Mouse (Mus musculus): Measurements from ENCODE around the gene Efcab10. TPM values are rescaled to one million over a fixed set of nuclear protein-coding genes. Genes with fewer than 3 reads are reported as not detected.

Efcab10 gene
- total and polyA plus RNA-seq, 3 experiments: 0.37 TPM; not detected in 2

- no peaks in the 10 kb centered on the region for H3K27me3 ChIP-seq (ENCODE audit: control insufficient read depth, insufficient read depth, low read length)
- no peak for DNase-seq
- H3K4me1 ChIP-seq (ENCODE audit: control insufficient read depth, insufficient read depth, low read length): no peaks in the 10 kb centered on the region
- H3K36me3 ChIP-seq (ENCODE audit: control insufficient read depth, insufficient read depth, low read length): no peaks in the 10 kb centered on the region
- intact Hi-C loops (cut with DNase I): no loop called here
- no peaks in the 10 kb centered on the region for H3K79me2 ChIP-seq (replicated peaks; ENCODE audit: control insufficient read depth, insufficient read depth, low read length)
- TF ChIP-seq EP300 (IDR thresholded peaks at IDR 0.05; ENCODE audit: insufficient read depth, low read depth, low read length) (no peak), CTCF (IDR thresholded peaks at IDR 0.05) (no peak), POLR2A (IDR thresholded peaks at IDR 0.05; ENCODE audit: insufficient read depth, low read depth, low read length) (no peak)
- no peak overlapping the region for H3K4me3 ChIP-seq
- H3K9ac ChIP-seq (ENCODE audit: low read depth, low read length): no peak overlapping the region
- H3K27ac ChIP-seq: no peak overlapping the region
- WGBS: 37% methylated on average over 6 of the region's 6 CpGs
Observed at GRCm38 (mm10) chr12:33405398-33406026, 10.9 kb downstream of the Efcab10 start.

GRCm38 (mm10) chr12:33411580-33412151 is 17.0 kb downstream of the Efcab10 start:
- no peaks in the 10 kb centered on the region for H3K27me3 ChIP-seq (ENCODE audit: control insufficient read depth, insufficient read depth, low read length)
- TF ChIP-seq CTCF (IDR thresholded peaks at IDR 0.05) (peak; percentile 62), EP300 (IDR thresholded peaks at IDR 0.05; ENCODE audit: insufficient read depth, low read depth, low read length) (no peak), POLR2A (IDR thresholded peaks at IDR 0.05; ENCODE audit: insufficient read depth, low read depth, low read length) (no peak)
- no peaks in the 10 kb centered on the region for H3K36me3 ChIP-seq (ENCODE audit: control insufficient read depth, insufficient read depth, low read length)
- intact Hi-C loops (cut with DNase I): no loop called here
- DNase-seq: no peak
- H3K27ac ChIP-seq: no peak overlapping the region
- no peaks in the 10 kb centered on the region for H3K79me2 ChIP-seq (replicated peaks; ENCODE audit: control insufficient read depth, insufficient read depth, low read length)
- H3K4me3 ChIP-seq: no peak overlapping the region
- H3K9ac ChIP-seq (ENCODE audit: low read depth, low read length): no peak overlapping the region
- 46% methylated on average over 6 of the region's 6 CpGs for WGBS
- no peaks in the 10 kb centered on the region for H3K4me1 ChIP-seq (ENCODE audit: control insufficient read depth, insufficient read depth, low read length)

- Histone ChIP-seq H3K4me1 (ENCODE audit: control insufficient read depth, insufficient read depth, low read length) (no peaks in the 10 kb centered on the region), H3K27ac (no peak overlapping the region), H3K36me3 (ENCODE audit: control insufficient read depth, insufficient read depth, low read length) (no peaks in the 10 kb centered on the region), H3K4me3 (no peak overlapping the region), H3K9ac (ENCODE audit: low read depth, low read length) (no peak overlapping the region), H3K79me2 (replicated peaks; ENCODE audit: control insufficient read depth, insufficient read depth, low read length) (no peaks in the 10 kb centered on the region), H3K27me3 (ENCODE audit: control insufficient read depth, insufficient read depth, low read length) (no peaks in the 10 kb centered on the region)
- intact Hi-C loops (cut with DNase I): loop anchor here (1.0 kb wide), 1 partner anchor 35 kb away; no protein-coding TSS in a partner anchor
- WGBS: 27% methylated on average over 3 of the region's 3 CpGs
- peak; percentile 65 for TF ChIP-seq CTCF (IDR thresholded peaks at IDR 0.05)
- TF ChIP-seq POLR2A (IDR thresholded peaks at IDR 0.05; ENCODE audit: insufficient read depth, low read depth, low read length): no peak
- no peak for DNase-seq
Observed at GRCm38 (mm10) chr12:33424329-33424728, 29.7 kb downstream of the Efcab10 start.

GRCm38 (mm10) chr12:33427293-33427692 is 32.6 kb downstream of the Efcab10 start:
- WGBS: 26% methylated on average over 3 of the region's 3 CpGs
- no peak overlapping the region for H3K27ac ChIP-seq
- intact Hi-C loops (cut with DNase I): loop anchor here (5.0 kb wide), 1 partner anchor 400 kb away; no protein-coding TSS in a partner anchor

GRCm38 (mm10) chr12:33427726-33428125 is 33.1 kb downstream of the Efcab10 start:
- peaks cover 2% of the 10 kb centered on the region; the same call in 1 of the 2 replicates for H3K36me3 ChIP-seq (ENCODE audit: control insufficient read depth, insufficient read depth, low read length)
- whole genome bisulfite sequencing: 73% methylated on average over 2 of the region's 2 CpGs
- H3K4me1 ChIP-seq (ENCODE audit: control insufficient read depth, insufficient read depth, low read length): no peaks in the 10 kb centered on the region; the same call in 1 of the 2 replicates
- no peak overlapping the region for H3K9ac ChIP-seq (ENCODE audit: low read depth, low read length)
- H3K27me3 ChIP-seq (ENCODE audit: control insufficient read depth, insufficient read depth, low read length): no peaks in the 10 kb centered on the region
- TF ChIP-seq EP300 (IDR thresholded peaks at IDR 0.05; ENCODE audit: insufficient read depth, low read depth, low read length): no peak
- no peak for DNase-seq
- H3K79me2 ChIP-seq (replicated peaks; ENCODE audit: control insufficient read depth, insufficient read depth, low read length): no peaks in the 10 kb centered on the region; the same call in 1 of the 2 replicates
- H3K4me3 ChIP-seq: no peak overlapping the region
- no peak overlapping the region for H3K27ac ChIP-seq
- intact Hi-C loops (cut with DNase I): loop anchor here (5.0 kb wide), 1 partner anchor 400 kb away; no protein-coding TSS in a partner anchor

More at GRCm38 (mm10) chr12:33427293-33427692, 32.6 kb downstream of the Efcab10 start:
- no peaks in the 10 kb centered on the region; the same call in 1 of the 2 replicates for H3K79me2 ChIP-seq (replicated peaks; ENCODE audit: control insufficient read depth, insufficient read depth, low read length)
- TF ChIP-seq POLR2A (IDR thresholded peaks at IDR 0.05; ENCODE audit: insufficient read depth, low read depth, low read length): no peak
- no peaks in the 10 kb centered on the region for H3K27me3 ChIP-seq (ENCODE audit: control insufficient read depth, insufficient read depth, low read length)
- H3K9ac ChIP-seq (ENCODE audit: low read depth, low read length): no peak overlapping the region
- peaks cover 2% of the 10 kb centered on the region; the same call in 1 of the 2 replicates for H3K36me3 ChIP-seq (ENCODE audit: control insufficient read depth, insufficient read depth, low read length)
- DNase-seq: no peak
- no peak overlapping the region for H3K4me3 ChIP-seq
- H3K4me1 ChIP-seq (ENCODE audit: control insufficient read depth, insufficient read depth, low read length): no peaks in the 10 kb centered on the region; the same call in 1 of the 2 replicates

Measured in heart, adult 2 months (tissue).